Mouse (Mus musculus): ENCODE measurements around the gene Dap.
A peak's percentile ranks its signal among the peaks of the same experiment; 100 is the strongest.

Gene Dap

DNA sequence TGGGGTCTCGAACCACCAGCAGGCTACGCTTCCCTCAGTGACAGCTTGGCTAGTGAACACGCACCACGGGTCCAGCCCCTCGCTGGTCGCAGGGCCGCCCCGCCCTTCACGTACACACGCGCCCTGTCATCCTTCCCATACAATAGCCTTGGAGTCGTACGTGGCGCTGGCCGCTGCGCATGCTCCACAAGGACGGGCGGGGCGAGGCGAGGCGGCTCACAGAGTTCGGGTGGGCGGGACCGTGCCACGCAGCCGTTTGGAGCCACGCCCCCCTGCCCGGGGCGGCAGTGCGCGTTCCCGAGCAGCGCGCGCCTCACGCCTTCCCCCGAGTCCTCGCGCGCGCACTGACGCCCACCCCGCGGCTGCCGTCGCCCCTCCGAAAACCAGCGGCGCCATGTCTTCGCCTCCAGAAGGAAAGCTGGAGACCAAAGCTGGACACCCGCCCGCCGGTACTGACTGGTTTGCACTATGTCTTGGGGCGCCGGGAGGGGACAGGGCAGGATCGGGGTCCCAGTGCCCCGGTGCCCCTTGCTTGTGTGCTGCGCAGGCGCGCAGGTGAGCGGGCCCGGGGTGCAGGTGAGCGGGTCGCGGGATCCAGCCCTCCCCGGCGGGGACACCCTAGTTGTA is at the start of gene Dap:
Dap (plus strand) TSS at position 180 of the 627 bp plus-strand sequence.
- peak; percentile 94 for DNase-seq (ENCODE audit: low spot score)

GRCm38 (mm10) chr15:31176566-31176965 is 47.5 kb upstream of the Dap start:
- DNase-seq (ENCODE audit: low spot score), result no peak

GRCm38 (mm10) chr15:31184651-31185443 is 39.3 kb upstream of the Dap start:
- peak; percentile 54 for DNase-seq (ENCODE audit: low spot score)

DNA sequence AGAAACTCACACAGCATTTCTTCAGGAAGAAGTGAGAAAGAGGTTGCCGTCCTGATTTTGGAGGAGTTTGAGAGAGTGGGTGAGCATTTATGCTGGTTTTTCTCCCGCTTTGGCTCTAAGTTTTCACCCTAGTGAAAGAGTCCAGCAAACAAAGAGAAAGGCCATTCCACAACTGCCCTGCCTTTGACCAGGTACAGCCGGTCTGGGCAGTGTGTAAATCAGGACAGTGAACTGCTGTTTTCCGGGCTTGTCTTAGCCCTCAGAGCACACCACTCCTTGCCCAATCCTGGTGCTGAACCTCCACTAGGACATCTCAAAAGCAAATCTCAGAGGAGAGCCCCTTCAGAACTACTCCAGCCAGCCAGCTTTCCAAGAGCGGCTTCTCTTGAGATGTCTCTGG is 38.6 kb upstream of the Dap start:
- DNase-seq (ENCODE audit: low spot score), result peak; percentile 54

DNA sequence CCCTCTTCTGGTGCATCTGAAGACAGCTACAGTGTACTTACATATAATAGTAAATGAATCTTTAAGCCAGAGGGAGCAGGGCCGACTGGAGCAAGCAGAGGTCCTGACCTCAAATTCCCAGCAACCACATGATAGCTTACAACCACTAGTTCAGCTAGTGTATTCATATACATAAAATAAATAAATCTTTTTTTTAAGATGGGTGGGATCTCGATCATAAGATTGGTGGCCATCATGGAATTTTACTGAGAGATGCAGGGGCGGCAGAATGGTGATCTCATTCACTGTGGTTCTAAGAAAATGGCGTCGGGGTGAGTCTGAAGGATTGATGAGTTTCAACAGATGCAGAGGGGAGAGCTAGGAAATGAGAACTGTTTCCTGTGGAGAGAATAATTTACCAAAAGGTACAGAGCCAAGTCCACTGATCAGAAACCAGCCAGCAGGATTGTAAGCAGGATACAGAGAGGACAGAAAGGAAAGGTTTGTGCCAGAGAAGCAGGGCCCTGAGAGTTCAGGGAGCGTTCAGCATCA is 37.7 kb upstream of the Dap start:
- DNase-seq (ENCODE audit: low spot score), result no peak

- no peak for DNase-seq (ENCODE audit: low spot score)
These were observed 31.6 kb upstream of the Dap start for GRCm38 (mm10) chr15:31192563-31192962.

DNA sequence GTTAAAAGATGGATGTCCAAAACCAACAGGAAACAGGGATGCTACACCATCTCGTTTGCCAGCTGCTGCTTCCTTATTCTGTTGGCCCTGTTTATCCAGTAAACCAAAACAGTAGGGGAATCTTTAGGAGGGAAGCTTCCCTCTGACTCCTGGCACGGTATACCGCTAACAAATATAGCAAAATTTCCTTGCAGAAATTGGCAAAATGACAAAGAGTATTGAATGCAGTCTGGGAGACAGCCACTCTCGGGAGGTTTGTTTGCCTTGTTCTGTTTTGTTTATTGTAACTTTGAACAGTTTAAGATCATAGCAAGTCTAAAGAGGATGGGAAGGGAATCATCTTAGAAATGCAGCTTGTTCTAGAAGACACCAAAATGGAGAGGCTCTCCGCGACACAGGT is 28.3 kb upstream of the Dap start:
- DNase-seq (ENCODE audit: low spot score), result no peak

DNA sequence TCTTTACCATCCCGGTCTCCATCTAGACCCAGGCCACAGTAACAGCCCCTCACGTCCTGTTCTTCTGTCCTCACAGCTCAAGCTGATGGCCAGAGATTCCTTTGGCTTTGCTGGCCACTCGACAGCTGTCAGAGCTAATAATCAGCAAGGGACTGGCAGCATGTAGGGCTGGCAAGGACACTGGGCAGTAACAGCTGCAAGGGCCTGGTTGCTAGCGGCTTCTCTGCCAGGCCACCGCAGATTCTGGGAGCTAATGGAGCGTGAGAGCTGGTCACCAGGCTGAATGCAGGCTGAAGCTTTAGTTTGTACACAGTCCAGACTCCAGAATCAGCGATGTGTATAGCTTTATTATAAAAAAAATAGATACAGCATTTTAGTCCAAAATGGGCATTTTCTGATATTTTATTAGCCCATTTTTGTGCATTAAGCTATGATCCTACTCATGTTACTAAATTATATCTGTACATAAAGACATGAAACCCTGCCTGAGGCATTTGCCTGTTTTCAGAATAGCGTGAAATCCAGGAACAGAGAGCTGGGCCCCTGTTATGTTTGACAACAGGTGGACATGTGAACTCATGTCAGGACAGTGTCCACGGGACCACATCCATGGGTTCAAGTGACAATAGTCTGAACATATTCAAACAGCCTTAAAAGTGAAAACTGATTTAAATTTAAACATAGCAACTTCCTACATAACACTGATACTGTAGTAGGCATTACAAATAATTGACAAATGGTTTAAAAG is 16.6 kb upstream of the Dap start:
- no peak for DNase-seq (ENCODE audit: low spot score)

- DNase-seq (ENCODE audit: low spot score), result no peak
These were observed 12.2 kb upstream of the Dap start for GRCm38 (mm10) chr15:31211910-31212309.

- DNase-seq (ENCODE audit: low spot score), result no peak
These were observed 10.4 kb upstream of the Dap start for GRCm38 (mm10) chr15:31213619-31214270.

- no peak for DNase-seq (ENCODE audit: low spot score)
These were observed 1.9 kb upstream of the Dap start for GRCm38 (mm10) chr15:31222216-31222615.

DNA sequence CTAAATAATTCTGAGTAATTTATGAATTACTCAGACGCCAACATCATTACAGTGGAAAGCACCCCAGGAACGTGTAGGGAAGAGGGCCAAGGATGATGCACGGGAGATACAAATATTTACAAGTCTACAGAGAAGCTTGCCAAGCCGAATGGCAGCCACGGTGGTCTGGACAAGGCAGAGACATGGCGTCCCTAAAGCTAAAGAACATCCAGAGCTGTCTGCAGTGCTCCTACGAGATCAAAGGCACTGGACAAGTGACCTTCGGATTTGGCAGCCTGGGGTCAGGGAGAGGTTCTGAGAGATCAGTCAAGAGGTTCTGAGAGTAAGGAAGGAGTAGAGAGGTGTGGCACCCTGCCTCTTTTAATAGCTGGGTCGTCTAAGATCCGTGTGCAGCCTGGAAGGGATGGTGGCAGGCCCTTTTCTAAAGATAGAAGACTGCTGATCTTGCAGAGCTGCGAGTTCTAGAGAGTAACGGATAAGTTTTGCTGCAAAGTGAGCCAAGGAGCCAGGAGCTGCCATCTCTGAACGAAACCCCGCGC is 449 bp upstream of the Dap start:
- DNase-seq (ENCODE audit: low spot score), result peak; percentile 15

GRCm38 (mm10) chr15:31224806-31225642 is 910 bp downstream of the Dap start:
- peak; percentile 82 for DNase-seq (ENCODE audit: low spot score)

DNA sequence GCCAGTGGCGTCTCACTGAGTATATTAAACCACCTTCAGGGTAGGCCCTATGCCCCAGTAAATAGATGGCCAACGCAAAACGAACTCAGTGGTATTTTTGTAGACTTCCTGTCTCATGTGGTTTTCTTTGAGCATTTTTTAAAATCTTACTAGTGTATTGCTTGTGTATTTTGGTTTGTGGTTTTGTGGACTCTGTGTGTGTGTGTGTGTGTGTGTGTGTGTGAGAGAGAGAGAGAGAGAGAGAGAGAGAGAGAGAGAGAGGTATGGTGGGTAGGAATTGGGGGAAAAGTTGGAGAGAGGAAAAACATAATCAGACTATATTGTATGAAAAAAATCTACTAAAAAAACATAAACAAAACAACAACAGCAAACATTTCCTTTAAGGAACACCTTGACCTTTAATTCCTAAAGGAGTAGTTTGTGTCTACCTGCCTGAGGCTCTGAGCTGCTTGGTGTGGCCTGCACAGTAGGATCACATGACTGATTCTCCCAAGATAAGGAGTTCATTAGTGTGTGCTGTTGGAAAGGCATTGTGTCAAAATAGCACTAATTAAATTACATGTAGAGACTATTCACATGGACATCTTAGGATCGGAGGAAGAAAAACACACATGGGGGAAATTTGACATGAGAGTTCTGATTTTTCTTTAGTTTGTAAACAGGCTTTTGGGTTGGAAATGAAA is 1.7 kb downstream of the Dap start:
- DNase-seq (ENCODE audit: low spot score), result peak; percentile 19

GRCm38 (mm10) chr15:31226464-31226863 is 2.4 kb downstream of the Dap start:
- DNase-seq (ENCODE audit: low spot score), result peak; percentile 27

GRCm38 (mm10) chr15:31227793-31228192 is 3.7 kb downstream of the Dap start:
- peak; percentile 29 for DNase-seq (ENCODE audit: low spot score)

DNA sequence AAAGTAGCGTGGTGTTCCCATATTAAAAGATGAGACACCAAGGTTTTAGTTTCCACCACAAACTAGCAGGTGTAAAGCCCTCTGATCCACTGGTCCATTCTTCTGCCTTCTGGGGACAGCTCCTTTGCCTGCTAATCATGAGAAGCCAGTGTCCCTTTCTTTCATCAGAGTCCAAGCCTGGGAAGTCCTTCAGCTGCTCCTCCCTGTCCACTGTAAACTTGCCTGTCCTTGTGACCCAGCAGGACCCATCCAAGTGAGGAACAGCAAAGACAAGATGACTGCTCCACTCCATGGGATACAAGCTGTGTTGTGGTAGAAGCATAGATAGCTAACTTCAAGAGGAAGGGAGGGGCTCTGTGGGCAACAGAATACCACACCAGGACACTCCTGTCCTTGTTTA is 8.9 kb downstream of the Dap start:
- no peak for DNase-seq (ENCODE audit: low spot score)

DNA sequence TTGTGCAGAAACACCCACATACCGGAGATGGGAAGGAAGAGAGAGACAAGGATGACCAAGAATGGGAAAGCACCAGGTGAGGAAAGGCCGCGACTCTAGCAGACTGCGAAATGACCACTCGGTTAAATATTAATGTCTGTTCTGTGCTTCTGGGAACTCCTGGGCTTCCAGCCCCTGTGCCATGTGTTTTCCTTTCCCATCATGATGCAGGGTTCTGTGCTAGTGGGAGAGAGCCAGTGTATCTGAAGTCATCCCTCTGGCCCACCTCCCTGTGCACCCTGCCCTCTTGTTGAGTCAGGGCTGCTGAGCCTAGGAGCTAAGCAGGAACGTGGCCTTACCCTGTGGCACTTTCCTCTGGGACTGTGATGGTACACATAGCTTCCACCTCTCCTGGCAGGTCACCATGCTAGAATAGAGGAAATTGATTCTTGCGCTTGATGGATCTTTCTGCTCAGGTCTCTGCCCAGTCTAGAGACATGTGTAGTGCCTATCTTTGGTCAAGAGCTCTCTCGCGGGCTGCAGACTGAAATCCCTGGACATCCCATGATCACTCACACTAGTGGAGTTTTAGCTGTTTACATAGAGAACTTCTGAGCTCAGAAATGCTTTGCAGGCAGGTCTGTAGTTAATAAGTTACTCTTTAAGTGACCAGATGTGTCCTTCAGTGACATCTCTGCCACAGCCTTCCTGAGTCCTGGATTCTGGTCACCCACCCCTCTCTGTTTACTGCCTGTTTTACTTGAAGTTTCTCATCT is 11.9 kb downstream of the Dap start:
- DNase-seq (ENCODE audit: low spot score), result no peak

DNA sequence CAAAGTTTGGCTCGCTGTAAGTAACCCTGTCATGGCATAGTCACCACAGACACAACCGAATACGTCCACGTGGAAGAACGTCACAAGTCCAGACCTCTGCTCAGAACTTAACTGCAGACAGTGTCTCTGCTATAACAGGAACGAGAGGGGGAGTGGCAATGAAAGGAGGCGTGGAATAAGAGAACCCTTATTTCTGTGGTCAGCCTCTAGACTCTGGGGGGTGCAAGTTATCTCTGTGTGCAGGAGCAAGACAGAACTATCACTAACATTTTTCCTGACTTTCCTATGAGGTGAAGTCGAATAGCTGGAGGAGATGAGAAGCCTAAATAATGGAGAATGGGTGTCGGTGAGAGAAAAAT is 12.4 kb downstream of the Dap start:
- no peak for DNase-seq (ENCODE audit: low spot score)

- no peak for DNase-seq (ENCODE audit: low spot score)
These were observed 13.3 kb downstream of the Dap start for GRCm38 (mm10) chr15:31237368-31237767.
